In genomic region chr7:30484250-30484649, GRCm38 (mm10) we compare ENCODE assay signal across 12 mouse cellular contexts. TPM values are rescaled to one million over a fixed set of nuclear protein-coding genes. Genes with fewer than 3 reads are reported as not detected.
DNase-seq lines count a peak whose midpoint lies in the region; ATAC-seq and TF ChIP-seq lines count a peak whose summit lies in the region.
"Had no signal": no experiment of that assay in that cellular context is flagged by ENCODE, and none has a peak within 500 bp of the region (broad histone marks: within the 10 kb centered on the region; RNA-seq: fewer than 3 reads in every experiment).

No protein-coding gene starts in this region.

- no peak overlapping the region for H3K4me2 ChIP-seq in embryonic facial prominence, embryonic 14.5 days (ENCODE audit: low read depth, low read length)
- H3K4me2 ChIP-seq: embryonic facial prominence, embryonic 15.5 days; heart, embryonic 13.5 days had no signal

- no peaks in the 10 kb centered on the region for H3K9me3 ChIP-seq in embryonic facial prominence, embryonic 14.5 days (ENCODE audit: control insufficient read depth, low read length)
- H3K9me3 ChIP-seq: embryonic facial prominence, embryonic 15.5 days; heart, embryonic 13.5 days had no signal

- DNase-seq in kidney, adult 2 months: peak; percentile 10
- DNase-seq in kidney, adult 18-20 months: no peak
- peak; percentile 48 for DNase-seq in 3T3-L1 (ENCODE audit: low read depth, low spot score)
- peak; percentile 36 for DNase-seq in ES-CJ7 (ENCODE audit: low read depth, low spot score)
- DNase-seq in embryonic facial prominence, embryonic 14.5 days (ENCODE audit: low spot score): peak; percentile 57
- DNase-seq in natural killer cell, adult 2 months (ENCODE audit: low spot score in 2 of 2): no peak
- no peak for DNase-seq in gastrocnemius, postnatal 4 days (ENCODE audit: low spot score in 2 of 2)
- DNase-seq: thymus, postnatal 36 days had no signal

- WGBS in kidney, adult 2 months: 16% methylated on average over 8 of the region's 8 CpGs
- 14% methylated on average over 8 of the region's 8 CpGs for WGBS in embryonic facial prominence, embryonic 14.5 days

- no peak for ATAC-seq in embryonic facial prominence, embryonic 14.5 days (ENCODE audit: low read depth)
- ATAC-seq: activated CD4-positive, CD25-positive, alpha-beta regulatory T cell, adult 4 months had no signal

- no peak for TF ChIP-seq CTCF in kidney, adult 2 months (conservative IDR thresholded peaks at IDR 0.05; ENCODE audit: insufficient read depth, insufficient read length, low read depth, low read length)

- no peak for TF ChIP-seq POLR2A in kidney, adult 2 months (IDR thresholded peaks at IDR 0.05; ENCODE audit: low read depth, low read length)

- no peaks in the 10 kb centered on the region for H3K36me3 ChIP-seq in kidney, adult 2 months (ENCODE audit: control insufficient read depth, insufficient read depth, low read length)
- H3K36me3 ChIP-seq in embryonic facial prominence, embryonic 14.5 days (ENCODE audit: control insufficient read depth, insufficient read depth, low read length): no peaks in the 10 kb centered on the region
- H3K36me3 ChIP-seq: embryonic facial prominence, embryonic 15.5 days; heart, embryonic 13.5 days had no signal

- H3K27ac ChIP-seq in kidney, adult 2 months (ENCODE audit: insufficient read depth, low read depth, low read length): no peak overlapping the region
- H3K27ac ChIP-seq in embryonic facial prominence, embryonic 14.5 days (replicated peaks; ENCODE audit: low read depth, low read length): no peak overlapping the region
- H3K27ac ChIP-seq: embryonic facial prominence, embryonic 15.5 days; heart, embryonic 13.5 days; macrophage had no signal

- H3K27me3 ChIP-seq in kidney, adult 2 months (replicated peaks; ENCODE audit: control insufficient read depth, insufficient read depth, low read length): no peaks in the 10 kb centered on the region
- H3K27me3 ChIP-seq in embryonic facial prominence, embryonic 14.5 days (replicated peaks; ENCODE audit: control insufficient read depth, insufficient read depth, low read length): 0 out of 2 replicates have a peak, but pooled peaks cover 3% of the 10 kb centered on the region

- no peak overlapping the region for H3K9ac ChIP-seq in embryonic facial prominence, embryonic 14.5 days (ENCODE audit: low read depth, low read length)
- H3K9ac ChIP-seq: embryonic facial prominence, embryonic 15.5 days; heart, embryonic 13.5 days had no signal

- H3K4me1 ChIP-seq in kidney, adult 2 months (ENCODE audit: control insufficient read depth, insufficient read depth, low read length): no peaks in the 10 kb centered on the region
- H3K4me1 ChIP-seq in embryonic facial prominence, embryonic 14.5 days (ENCODE audit: control insufficient read depth, insufficient read depth, low read length): no peaks in the 10 kb centered on the region
- H3K4me1 ChIP-seq: embryonic facial prominence, embryonic 15.5 days had no signal

- H3K4me3 ChIP-seq in kidney, adult 2 months (ENCODE audit: insufficient read depth, low read depth, low read length): no peak overlapping the region
- no peak overlapping the region for H3K4me3 ChIP-seq in embryonic facial prominence, embryonic 14.5 days (ENCODE audit: low read depth, low read length)
- H3K4me3 ChIP-seq: embryonic facial prominence, embryonic 15.5 days; heart, embryonic 13.5 days had no signal

RNA-seq across cellular contexts. Expression of gene Prodh2, which starts 9.2 kb away (rescaled TPM):
- 218 and 246 TPM in 2 replicates for polyA plus RNA-seq in kidney, adult 2 months (2012; rRNA removed)
- not detected in 2 replicates for polyA plus RNA-seq in embryonic facial prominence, embryonic 14.5 days (2014; fragmentation: Nextera tagmentation; extraction: Ambion mirVana)
- under 1 TPM in 1 of 2 experiments, not detected in 1; 0.44 TPM for total RNA-seq in gastrocnemius, postnatal 4 days (2021)
- polyA plus RNA-seq: activated CD4-positive, CD25-positive, alpha-beta regulatory T cell, adult 4 months; embryonic facial prominence, embryonic 15.5 days; macrophage had no signal

RNA-seq across cellular contexts. Expression of gene Nphs1, which starts 26.1 kb away (rescaled TPM):
- polyA plus RNA-seq in kidney, adult 2 months (2012; rRNA removed): 39.9 and 41.1 TPM in 2 replicates
- polyA plus RNA-seq in embryonic facial prominence, embryonic 14.5 days (2014; fragmentation: Nextera tagmentation; extraction: Ambion mirVana): 0.22 and 0.35 TPM in 2 replicates
- not detected for total RNA-seq in gastrocnemius, postnatal 4 days (2021)
- polyA plus RNA-seq: macrophage had no signal

RNA-seq across cellular contexts. Expression of gene Kirrel2, which starts 26.8 kb away (rescaled TPM):
- 0.30 and 0.33 TPM in 2 replicates for polyA plus RNA-seq in kidney, adult 2 months (2012; rRNA removed)
- polyA plus RNA-seq in embryonic facial prominence, embryonic 14.5 days (2014; fragmentation: Nextera tagmentation; extraction: Ambion mirVana): 0.45 and 0.82 TPM in 2 replicates
- under 1 TPM; 0.39 to 0.93 TPM for total RNA-seq in gastrocnemius, postnatal 4 days (2021)
- polyA plus RNA-seq: activated CD4-positive, CD25-positive, alpha-beta regulatory T cell, adult 4 months; macrophage had no signal

RNA-seq across cellular contexts. Expression of gene Aplp1, which starts 38.9 kb away (rescaled TPM):
- polyA plus RNA-seq in kidney, adult 2 months (2012; rRNA removed): 13.0 and 14.2 TPM in 2 replicates
- 51.0 and 53.6 TPM in 2 replicates for polyA plus RNA-seq in embryonic facial prominence, embryonic 14.5 days (2014; fragmentation: Nextera tagmentation; extraction: Ambion mirVana)
- 1 to 10 TPM; 3.5 to 4.2 TPM for total RNA-seq in gastrocnemius, postnatal 4 days (2021)

RNA-seq across cellular contexts. Expression of gene Arhgap33, which starts 50.6 kb away (rescaled TPM):
- polyA plus RNA-seq in kidney, adult 2 months (2012; rRNA removed): 7.4 and 7.8 TPM in 2 replicates
- 9.7 and 10.9 TPM in 2 replicates for polyA plus RNA-seq in embryonic facial prominence, embryonic 14.5 days (2014; fragmentation: Nextera tagmentation; extraction: Ambion mirVana)
- total RNA-seq in gastrocnemius, postnatal 4 days (2021): 1 to 10 TPM; 9.6 to 9.8 TPM

Comparison
In these comparisons a context has a peak if more than half of its experiments do, and no peak if none do; other contexts are left out.
1. DNase-seq: peak in kidney, adult 2 months (single experiment), 3T3-L1 (single experiment), ES-CJ7 (single experiment) and embryonic facial prominence, embryonic 14.5 days (single experiment); none in kidney, adult 18-20 months (single experiment), natural killer cell, adult 2 months (0 of 2) and gastrocnemius, postnatal 4 days (0 of 2).
2. RNA of gene Prodh2, which starts 9.2 kb away (polyA plus RNA-seq): 218 to 246 TPM in kidney, adult 2 months; not detected in embryonic facial prominence, embryonic 14.5 days; every median in the first group is over 100 times any median in the second.
3. RNA of gene Nphs1, which starts 26.1 kb away (polyA plus RNA-seq): 39.9 to 41.1 TPM in kidney, adult 2 months; 0.22 to 0.35 TPM in embryonic facial prominence, embryonic 14.5 days; every median in the first group is over 10 times any median in the second.